Mouse (Mus musculus): ENCODE results near the gene Frmd4b. TPM values are rescaled to one million over a fixed set of nuclear protein-coding genes. Genes with fewer than 3 reads are reported as not detected.

The Frmd4b gene
- polyA plus RNA-seq, 1 experiment, result 0.59 TPM

GRCm38 (mm10) chr6:97300180-97300579, 317.2 kb downstream of the Frmd4b start:
- no peaks in the 10 kb centered on the region for H3K36me3 ChIP-seq (ENCODE audit: control insufficient read depth, insufficient read depth)
- TF ChIP-seq CEBPB (IDR thresholded peaks at IDR 0.05; ENCODE audit: insufficient read depth, poor library complexity, severe bottlenecking), result no peak
- no peak for TF ChIP-seq TCF3 (IDR thresholded peaks at IDR 0.05; ENCODE audit: insufficient read length, low read depth)
- TF ChIP-seq POLR2AphosphoS2 (IDR thresholded peaks at IDR 0.05; ENCODE audit: insufficient read length, low read depth), result no peak
- TF ChIP-seq MYOG (IDR thresholded peaks at IDR 0.05; ENCODE audit: control insufficient read depth in 1 of 3, insufficient read depth in 1 of 3, insufficient read length in 2 of 3, low read depth in 2 of 3), result no peak
- no peak for TF ChIP-seq SRF (IDR thresholded peaks at IDR 0.05; ENCODE audit: control insufficient read depth, insufficient read length, low read depth)

GRCm38 (mm10) chr6:97297151-97297550, 320.2 kb downstream of the Frmd4b start:
- H3K79me2 ChIP-seq (ENCODE audit: control insufficient read depth, insufficient read depth), result no peaks in the 10 kb centered on the region
- H3K36me3 ChIP-seq (ENCODE audit: control insufficient read depth, insufficient read depth), result no peaks in the 10 kb centered on the region
- H3K4me3 ChIP-seq, result no peak overlapping the region
- H3K4me2 ChIP-seq (ENCODE audit: low read depth), result no peak overlapping the region
- TF ChIP-seq POLR2A (IDR thresholded peaks at IDR 0.05; ENCODE audit: insufficient read length, low read depth), result no peak
- no peak for TF ChIP-seq CEBPB (IDR thresholded peaks at IDR 0.05; ENCODE audit: insufficient read depth, poor library complexity, severe bottlenecking)
- TF ChIP-seq POLR2AphosphoS2 (IDR thresholded peaks at IDR 0.05; ENCODE audit: insufficient read length, low read depth), result no peak
- no peak for TF ChIP-seq REST (IDR thresholded peaks at IDR 0.05; ENCODE audit: insufficient read depth, insufficient read length)
- TF ChIP-seq TCF3 (IDR thresholded peaks at IDR 0.05; ENCODE audit: insufficient read length, low read depth), result no peak
- TF ChIP-seq MYOG (IDR thresholded peaks at IDR 0.05; ENCODE audit: control insufficient read depth in 1 of 3, insufficient read depth in 1 of 3, insufficient read length in 2 of 3, low read depth in 2 of 3), result no peak
- no peak for TF ChIP-seq MAX (IDR thresholded peaks at IDR 0.05; ENCODE audit: low read depth)
- no peak for TF ChIP-seq SRF (IDR thresholded peaks at IDR 0.05; ENCODE audit: control insufficient read depth, insufficient read length, low read depth)
- TF ChIP-seq MYOD1 (IDR thresholded peaks at IDR 0.05; ENCODE audit: control insufficient read depth in 1 of 3, insufficient read length in 2 of 3, low read depth in 2 of 3), result no peak
- TF ChIP-seq E2F4 (IDR thresholded peaks at IDR 0.05; ENCODE audit: insufficient read depth), result no peak
- no peak for TF ChIP-seq TCF12 (IDR thresholded peaks at IDR 0.05; ENCODE audit: insufficient read depth, poor library complexity, severe bottlenecking)
- TF ChIP-seq USF1 (IDR thresholded peaks at IDR 0.05; ENCODE audit: low read depth), result no peak
- no peak overlapping the region for H3ac ChIP-seq (ENCODE audit: control insufficient read depth, insufficient read length)
- peaks cover 8% of the 10 kb centered on the region for H3K27me3 ChIP-seq (ENCODE audit: control insufficient read depth, insufficient read depth, insufficient read length)

More at GRCm38 (mm10) chr6:97300180-97300579, 317.2 kb downstream of the Frmd4b start:
- peaks cover 4% of the 10 kb centered on the region for H3K27me3 ChIP-seq (ENCODE audit: control insufficient read depth, insufficient read depth, insufficient read length)
- H3K4me3 ChIP-seq, result no peak overlapping the region
- no peak overlapping the region for H3ac ChIP-seq (ENCODE audit: control insufficient read depth, insufficient read length)
- no peaks in the 10 kb centered on the region for H3K79me2 ChIP-seq (ENCODE audit: control insufficient read depth, insufficient read depth)
- H3K4me2 ChIP-seq (ENCODE audit: low read depth), result no peak overlapping the region

GRCm38 (mm10) chr6:97295866-97296527, 321.3 kb downstream of the Frmd4b start:
- H3K4me2 ChIP-seq (ENCODE audit: low read depth), result no peak overlapping the region
- H3ac ChIP-seq (ENCODE audit: control insufficient read depth, insufficient read length), result no peak overlapping the region
- no peaks in the 10 kb centered on the region for H3K36me3 ChIP-seq (ENCODE audit: control insufficient read depth, insufficient read depth)
- H3K79me2 ChIP-seq (ENCODE audit: control insufficient read depth, insufficient read depth), result no peaks in the 10 kb centered on the region
- no peak overlapping the region for H3K4me3 ChIP-seq
- no peak for TF ChIP-seq POLR2AphosphoS2 (IDR thresholded peaks at IDR 0.05; ENCODE audit: insufficient read length, low read depth)
- no peak for TF ChIP-seq CEBPB (IDR thresholded peaks at IDR 0.05; ENCODE audit: insufficient read depth, poor library complexity, severe bottlenecking)
- H3K27me3 ChIP-seq (ENCODE audit: control insufficient read depth, insufficient read depth, insufficient read length), result peaks cover 8% of the 10 kb centered on the region

- no peak overlapping the region for H3K4me2 ChIP-seq (ENCODE audit: low read depth)
- no peaks in the 10 kb centered on the region for H3K79me2 ChIP-seq (ENCODE audit: control insufficient read depth, insufficient read depth)
- H3K4me3 ChIP-seq, result no peak overlapping the region
- H3K36me3 ChIP-seq (ENCODE audit: control insufficient read depth, insufficient read depth), result no peaks in the 10 kb centered on the region
- no peak for TF ChIP-seq TCF3 (IDR thresholded peaks at IDR 0.05; ENCODE audit: insufficient read length, low read depth)
- TF ChIP-seq USF1 (IDR thresholded peaks at IDR 0.05; ENCODE audit: low read depth), result no peak
- TF ChIP-seq MAX (IDR thresholded peaks at IDR 0.05; ENCODE audit: low read depth), result no peak
- H3ac ChIP-seq (ENCODE audit: control insufficient read depth, insufficient read length), result no peak overlapping the region
- H3K27me3 ChIP-seq (ENCODE audit: control insufficient read depth, insufficient read depth, insufficient read length), result peaks cover 8% of the 10 kb centered on the region
Observed at GRCm38 (mm10) chr6:97295416-97295815, 321.9 kb downstream of the Frmd4b start.

- Histone ChIP-seq H3K4me2 (ENCODE audit: low read depth) (no peak overlapping the region), H3K27me3 (ENCODE audit: control insufficient read depth, insufficient read depth, insufficient read length) (peaks cover 8% of the 10 kb centered on the region), H3K36me3 (ENCODE audit: control insufficient read depth, insufficient read depth) (no peaks in the 10 kb centered on the region), H3ac (ENCODE audit: control insufficient read depth, insufficient read length) (no peak overlapping the region), H3K4me3 (no peak overlapping the region), H3K79me2 (ENCODE audit: control insufficient read depth, insufficient read depth) (no peaks in the 10 kb centered on the region)
- TF ChIP-seq TCF12 (IDR thresholded peaks at IDR 0.05; ENCODE audit: insufficient read depth, poor library complexity, severe bottlenecking) (no peak), POLR2AphosphoS2 (IDR thresholded peaks at IDR 0.05; ENCODE audit: insufficient read length, low read depth) (no peak), MYOD1 (IDR thresholded peaks at IDR 0.05; ENCODE audit: control insufficient read depth in 1 of 3, insufficient read length in 2 of 3, low read depth in 2 of 3) (no peak), USF1 (IDR thresholded peaks at IDR 0.05; ENCODE audit: low read depth) (no peak), E2F4 (IDR thresholded peaks at IDR 0.05; ENCODE audit: insufficient read depth) (no peak), MYOG (IDR thresholded peaks at IDR 0.05; ENCODE audit: control insufficient read depth in 1 of 3, insufficient read depth in 1 of 3, insufficient read length in 2 of 3, low read depth in 2 of 3) (no peak), CEBPB (IDR thresholded peaks at IDR 0.05; ENCODE audit: insufficient read depth, poor library complexity, severe bottlenecking) (no peak), MAX (IDR thresholded peaks at IDR 0.05; ENCODE audit: low read depth) (no peak), SRF (IDR thresholded peaks at IDR 0.05; ENCODE audit: control insufficient read depth, insufficient read length, low read depth) (no peak), REST (IDR thresholded peaks at IDR 0.05; ENCODE audit: insufficient read depth, insufficient read length) (no peak), POLR2A (IDR thresholded peaks at IDR 0.05; ENCODE audit: insufficient read length, low read depth) (no peak), TCF3 (IDR thresholded peaks at IDR 0.05; ENCODE audit: insufficient read length, low read depth) (no peak)
Observed at GRCm38 (mm10) chr6:97293667-97294569, 323.4 kb downstream of the Frmd4b start.
